Mouse (Mus musculus) thymus, adult 2 months (tissue): Measurements from ENCODE around the gene Pak1. TPM values are rescaled to one million over a fixed set of nuclear protein-coding genes. Genes with fewer than 3 reads are reported as not detected.

ENCODE experiments used
- DNase-seq: peaks from one replicate; pipeline ENCODE4 v3.0.0; 2021
- H3K27ac ChIP-seq: fragments of 200-500 bp; 2 replicates; pipeline ENCODE4 v1.5.1; 2012; ENCODE audit warnings: low read length, control low read depth; ENCODE audit not compliant: control insufficient read depth, insufficient read depth
- H3K27me3 ChIP-seq: fragments of 200-500 bp; 2 replicates; pipeline ENCODE4 v1.6.1; 2012; ENCODE audit warnings: mild to moderate bottlenecking, low read length, moderate library complexity, mixed read lengths; ENCODE audit not compliant: control insufficient read depth, insufficient read depth
- H3K36me3 ChIP-seq: fragments of 200-500 bp; 2 replicates; pipeline ENCODE4 v1.6.1; 2012; ENCODE audit warnings: mild to moderate bottlenecking, low read length, moderate library complexity; ENCODE audit not compliant: control insufficient read depth, insufficient read depth
- H3K4me1 ChIP-seq: fragments of 200-500 bp; replicated peaks from 2 replicates; pipeline ENCODE4 v1.6.1; 2012; ENCODE audit warnings: low read length; ENCODE audit not compliant: control insufficient read depth, insufficient read depth
- H3K4me3 ChIP-seq: fragments of 200-500 bp; 2 replicates; pipeline ENCODE4 v1.5.1; 2012; ENCODE audit warnings: mild to moderate bottlenecking, low read length, control low read depth, moderate library complexity; ENCODE audit not compliant: control insufficient read depth, insufficient read depth
- CTCF ChIP-seq: fragments of 200-500 bp; IDR thresholded peaks from 2 replicates; pipeline ENCODE4 v1.5.1; 2012; ENCODE audit warnings: mild to moderate bottlenecking, control low read depth, low read length, moderate library complexity, borderline replicate concordance; ENCODE audit not compliant: control insufficient read depth, poor library complexity, insufficient read depth; ENCODE audit errors: extremely low read depth
- POLR2A ChIP-seq: fragments of 200-500 bp; IDR thresholded peaks from 2 replicates; pipeline ENCODE4 v1.6.1; 2012; ENCODE audit warnings: mild to moderate bottlenecking, low read length, control low read depth, moderate library complexity; ENCODE audit not compliant: control insufficient read depth, poor library complexity, insufficient read depth; ENCODE audit errors: extremely low read depth
- WGBS: fragments of 180-500 bp; shearing (Covaris S2); methylation state at CpG from one replicate; pipeline ENCODE4 v1.1.7; 2018; 5-methylcytosine and 5-hydroxymethylcytosine counted together
- polyA plus RNA-seq: library from polyadenylated mRNA; depleted of rRNA; stranded (reverse); fragments of >200 nt; gene quantifications from 2 replicates; pipeline ENCODE4 v1.2.3, GENCODE M21; 2012

The Pak1 gene
- polyA plus RNA-seq, 1 experiment, result 11.8 TPM

DNA sequence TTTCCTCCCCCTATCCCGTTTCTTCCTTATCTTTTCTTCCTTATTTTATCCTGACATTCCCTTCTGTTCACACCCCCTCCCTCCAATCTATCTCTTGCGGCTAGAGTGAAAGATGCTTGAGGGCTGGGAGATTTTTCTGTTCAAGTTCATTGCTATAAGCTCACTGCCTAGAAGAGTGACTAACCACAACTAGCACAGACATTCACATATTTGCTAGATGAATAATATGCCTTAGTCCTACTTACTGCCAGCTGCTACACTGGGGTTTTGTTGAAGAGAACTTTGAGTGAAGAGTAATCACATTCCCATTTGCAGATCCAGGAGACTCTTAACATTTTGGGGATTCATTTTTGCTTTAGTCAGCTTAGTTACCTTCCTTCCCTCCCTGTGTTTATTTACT is 4.0 kb downstream of the Pak1 start:
- H3K27ac ChIP-seq, result no peak overlapping the region
- peaks cover 7% of the 10 kb centered on the region for H3K4me1 ChIP-seq

DNA sequence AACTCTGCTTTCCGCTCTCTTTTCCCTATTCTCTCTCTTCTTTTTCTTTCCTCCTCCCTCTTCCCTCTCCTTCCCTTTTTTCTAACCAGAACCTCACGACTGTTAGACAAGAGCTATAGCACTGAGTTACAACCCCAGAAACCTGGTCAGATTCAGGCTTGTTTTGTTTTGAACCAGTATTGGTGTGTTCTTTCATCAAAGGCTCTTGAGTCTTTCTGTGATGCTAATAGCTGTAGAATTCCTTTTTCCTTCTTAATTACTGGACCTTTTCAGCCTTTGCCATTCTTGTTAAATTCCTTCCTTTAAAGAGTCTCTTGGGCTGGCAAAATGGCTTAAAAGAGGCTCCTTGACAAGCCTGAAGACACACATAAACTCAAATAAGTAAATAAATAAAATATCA is 14.8 kb downstream of the Pak1 start:
- DNase-seq, result no peak
- Histone ChIP-seq H3K4me3 (no peak overlapping the region), H3K27ac (no peak overlapping the region), H3K27me3 (no peaks in the 10 kb centered on the region), H3K36me3 (no peaks in the 10 kb centered on the region), H3K4me1 (no peaks in the 10 kb centered on the region)
- TF ChIP-seq POLR2A (no peak), CTCF (no peak)
- WGBS, result 91% methylated on average over 2 of the region's 2 CpGs

More for the DNA sequence above, 4.0 kb downstream of the Pak1 start:
- TF ChIP-seq CTCF (no peak), POLR2A (no peak)
- Histone ChIP-seq H3K4me3 (no peak overlapping the region), H3K27me3 (peaks cover 3% of the 10 kb centered on the region; the same call in 1 of the 2 replicates), H3K36me3 (no peaks in the 10 kb centered on the region)
- DNase-seq, result no peak
- WGBS, result 84% methylated on average over 2 of the region's 2 CpGs

DNA sequence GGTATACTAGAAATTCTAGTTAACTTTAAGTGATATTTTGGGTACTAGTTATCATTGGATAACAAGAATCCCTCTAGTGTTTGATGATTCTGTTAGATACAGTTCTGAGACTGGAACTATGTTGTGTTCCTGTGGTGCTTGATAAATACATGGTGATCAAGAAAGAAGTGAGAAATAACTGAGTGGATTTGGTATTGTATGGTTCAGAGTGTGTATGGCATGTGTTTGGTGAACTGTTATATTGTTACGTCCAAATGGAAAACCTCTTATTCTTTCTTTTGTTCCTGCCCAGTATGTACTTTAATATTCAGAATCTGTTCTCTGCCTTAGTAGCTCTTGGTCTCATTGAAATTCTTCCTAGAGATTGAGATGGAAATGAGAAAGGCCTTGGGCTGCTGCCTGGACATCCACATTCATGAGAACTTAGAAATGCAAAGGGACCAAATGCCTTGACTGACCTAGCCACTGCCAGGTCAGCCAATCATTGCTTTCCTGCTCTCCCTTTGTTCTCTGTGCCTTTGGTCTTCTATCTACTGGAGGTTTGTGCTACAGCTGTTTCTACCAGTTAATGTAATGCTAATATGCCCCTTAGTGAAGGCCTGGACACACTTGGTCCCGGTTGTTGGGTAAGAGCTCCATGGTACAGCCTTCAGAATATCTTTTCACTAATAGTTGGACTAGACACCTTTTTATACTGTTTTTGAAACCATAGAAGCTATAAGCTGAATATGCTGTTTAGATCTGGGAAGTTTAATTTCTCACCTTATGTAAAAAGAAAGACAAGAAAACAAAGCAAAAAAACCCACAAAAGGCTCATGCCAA is 16.1 kb downstream of the Pak1 start:
- no peaks in the 10 kb centered on the region for H3K36me3 ChIP-seq
- no peaks in the 10 kb centered on the region for H3K4me1 ChIP-seq
- H3K4me3 ChIP-seq, result no peak overlapping the region
- WGBS, result 97% methylated on average over 2 of the region's 2 CpGs
- H3K27ac ChIP-seq, result no peak overlapping the region
- no peak for TF ChIP-seq POLR2A
- TF ChIP-seq CTCF, result no peak
- DNase-seq, result no peak
- H3K27me3 ChIP-seq, result no peaks in the 10 kb centered on the region

DNA sequence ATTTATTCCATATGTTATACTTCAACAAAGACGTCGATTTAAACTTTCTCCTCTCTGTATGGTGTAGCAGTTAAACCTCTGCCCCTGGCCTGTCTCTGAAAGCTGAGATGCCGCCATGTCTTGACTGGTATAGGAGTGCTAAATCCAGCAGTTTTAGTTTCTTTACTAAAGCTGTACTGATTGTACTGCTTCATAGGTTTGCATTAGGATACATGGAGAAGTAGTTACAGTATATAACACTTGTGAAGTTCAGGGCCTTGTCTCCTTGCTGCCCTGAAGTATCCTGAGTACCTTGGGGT is 16.7 kb downstream of the Pak1 start:
- TF ChIP-seq CTCF (no peak), POLR2A (no peak)
- H3K4me3 ChIP-seq, result no peak overlapping the region
- H3K4me1 ChIP-seq, result no peaks in the 10 kb centered on the region
- H3K36me3 ChIP-seq, result no peaks in the 10 kb centered on the region
- DNase-seq, result no peak
- no peak overlapping the region for H3K27ac ChIP-seq
- 94% methylated on average over 3 of the region's 3 CpGs for WGBS
- no peaks in the 10 kb centered on the region for H3K27me3 ChIP-seq

DNA sequence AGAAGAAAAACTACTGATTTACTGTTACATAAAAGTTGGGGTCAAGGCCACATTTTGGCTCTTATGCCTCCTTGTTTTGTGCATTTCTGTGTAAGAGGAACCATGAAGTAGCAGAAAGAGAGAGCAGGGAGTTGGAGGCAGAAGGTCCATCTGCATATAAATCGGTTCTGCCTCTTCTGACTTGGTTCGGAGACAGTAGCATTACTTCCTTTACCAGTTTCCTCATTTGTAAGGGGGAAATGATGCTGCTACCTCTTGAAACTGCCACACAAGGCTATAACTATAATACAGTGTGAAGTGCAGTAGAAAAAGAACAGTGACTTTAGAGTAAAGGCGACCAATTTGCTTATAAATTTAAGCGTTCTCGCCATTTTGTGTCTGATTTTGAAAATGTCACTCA is 21.0 kb downstream of the Pak1 start:
- H3K36me3 ChIP-seq, result no peaks in the 10 kb centered on the region
- TF ChIP-seq POLR2A (no peak), CTCF (no peak)
- H3K4me1 ChIP-seq, result no peaks in the 10 kb centered on the region
- no peaks in the 10 kb centered on the region for H3K27me3 ChIP-seq
- no peak overlapping the region for H3K4me3 ChIP-seq
- DNase-seq, result no peak
- 77% methylated on average over 5 of the region's 5 CpGs for WGBS
- H3K27ac ChIP-seq, result no peak overlapping the region

DNA sequence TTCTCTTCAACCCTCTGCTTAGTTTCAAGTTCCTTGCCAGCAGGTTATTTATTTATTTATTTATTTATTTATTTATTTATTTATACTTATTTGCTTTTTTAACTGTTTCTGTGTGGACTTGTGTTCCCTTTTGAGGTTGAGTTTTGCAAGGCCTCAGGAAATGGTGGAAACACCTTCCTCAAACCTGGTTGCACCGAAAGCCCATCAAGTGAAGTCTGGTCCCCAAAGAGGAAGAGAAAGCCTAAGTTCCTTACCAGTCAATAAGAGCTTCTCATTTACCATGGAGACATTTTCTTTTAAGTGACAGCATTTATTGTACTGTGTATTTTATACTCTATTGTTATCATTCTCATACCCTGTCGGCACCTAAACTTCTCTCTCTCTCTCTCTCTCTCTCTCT is 33.5 kb downstream of the Pak1 start:
- Histone ChIP-seq H3K4me1 (no peaks in the 10 kb centered on the region), H3K4me3 (no peak overlapping the region), H3K36me3 (no peaks in the 10 kb centered on the region), H3K27ac (no peak overlapping the region), H3K27me3 (no peaks in the 10 kb centered on the region)
- WGBS, result 64% methylated on average over 2 of the region's 2 CpGs
- TF ChIP-seq CTCF (no peak), POLR2A (no peak)
- DNase-seq, result no peak
